Mouse (Mus musculus): ENCODE measurements at regions not wholly inside any gene's neighbourhood (a gene's known extent, or its start where the extent isn't known, plus 50 kb on each side); places are given as distances from the start of the nearest gene placed in this dataset. TPM values are rescaled to one million over a fixed set of nuclear protein-coding genes. Genes with fewer than 3 reads are reported as not detected.

DNA sequence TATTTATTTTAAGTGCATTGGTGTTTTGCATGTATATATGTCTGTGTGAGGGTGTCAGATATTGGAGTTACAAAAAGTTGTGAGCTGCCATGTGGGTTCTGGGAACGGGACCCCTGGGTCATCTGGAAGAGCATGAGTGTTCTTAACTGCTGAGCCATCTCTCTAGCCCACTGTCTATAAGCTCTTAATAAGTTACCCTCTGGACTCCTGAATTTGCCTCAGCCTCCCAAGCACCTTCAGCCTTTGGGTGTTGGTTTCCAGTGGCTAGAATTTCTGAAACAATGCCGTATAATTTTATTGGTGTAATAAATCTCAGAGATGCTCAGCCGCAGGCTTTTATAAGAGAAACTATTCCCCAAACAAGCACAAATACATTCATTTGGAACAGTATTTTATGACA, 75.0 kb downstream of the Nat3 start:
- peak; percentile 42; the same call in 1 of the 2 replicates for ATAC-seq (ENCODE audit: low FRiP score, low TSS enrichment)
- Histone ChIP-seq H3K27me3 (ENCODE audit: insufficient read depth, low read length) (no peaks in the 10 kb centered on the region), H3K9me3 (ENCODE audit: low read length) (peaks cover 4% of the 10 kb centered on the region; the same call in 1 of the 2 replicates), H3K4me2 (replicated peaks; ENCODE audit: low read depth, low read length) (no peak overlapping the region), H3K4me1 (ENCODE audit: insufficient read depth, low read length) (no peaks in the 10 kb centered on the region), H3K36me3 (ENCODE audit: insufficient read depth, low read length) (no peaks in the 10 kb centered on the region), H3K9ac (replicated peaks; ENCODE audit: low read length) (no peak overlapping the region), H3K27ac (ENCODE audit: low read length) (no peak overlapping the region), H3K4me3 (ENCODE audit: low read length) (no peak overlapping the region)
- 24% methylated on average over 3 of the region's 3 CpGs for WGBS

DNA sequence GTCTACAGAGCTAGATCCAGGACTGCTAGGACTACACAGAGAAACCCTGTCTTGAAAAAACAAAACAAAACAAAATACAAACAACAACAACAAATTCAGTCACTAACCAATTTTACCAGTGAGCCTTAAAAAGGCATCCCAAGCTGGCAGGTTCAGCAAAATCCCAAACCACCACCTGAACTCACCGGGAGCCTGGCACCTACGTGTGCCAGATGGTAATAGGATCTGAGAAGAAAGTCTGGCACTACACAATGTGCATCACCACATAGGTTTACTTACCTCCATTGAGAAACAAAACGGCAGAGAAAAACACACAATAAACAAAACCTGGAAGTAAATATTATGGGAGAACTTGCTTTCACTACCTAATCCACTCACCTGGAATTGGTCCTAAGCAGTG, 98.6 kb downstream of the Nat3 start:
- H3K27me3 ChIP-seq (ENCODE audit: insufficient read depth, low read length), result no peaks in the 10 kb centered on the region
- H3K4me3 ChIP-seq (ENCODE audit: low read length), result no peak overlapping the region
- H3K9ac ChIP-seq (replicated peaks; ENCODE audit: low read length), result no peak overlapping the region
- no peak overlapping the region for H3K27ac ChIP-seq (ENCODE audit: low read length)
- H3K36me3 ChIP-seq (ENCODE audit: insufficient read depth, low read length), result no peaks in the 10 kb centered on the region
- H3K9me3 ChIP-seq (ENCODE audit: low read length), result no peaks in the 10 kb centered on the region
- no peak overlapping the region for H3K4me2 ChIP-seq (replicated peaks; ENCODE audit: low read depth, low read length)
- no peaks in the 10 kb centered on the region for H3K4me1 ChIP-seq (ENCODE audit: insufficient read depth, low read length)
- 90% methylated on average over 3 of the region's 3 CpGs for WGBS
- ATAC-seq (ENCODE audit: low FRiP score, low TSS enrichment), result no peak

DNA sequence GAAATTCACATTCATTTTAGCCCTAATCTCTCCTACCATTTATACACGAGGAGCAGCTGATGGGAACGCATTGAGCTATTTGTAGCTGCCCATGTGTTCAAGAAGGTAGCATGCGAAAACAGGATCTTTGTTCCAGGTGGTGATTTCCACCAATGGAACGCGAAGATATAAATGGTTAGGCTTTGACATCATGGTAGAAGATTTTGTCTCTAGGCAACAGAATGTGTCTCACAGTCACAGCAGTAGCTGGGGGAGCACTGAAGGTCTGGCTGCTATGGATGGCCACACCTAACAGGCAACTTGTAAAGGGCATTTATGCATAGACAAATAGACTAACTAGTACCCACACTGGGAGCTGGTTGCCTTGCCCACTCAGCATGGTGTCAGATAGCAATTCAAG, 108.0 kb downstream of the Nat3 start:
- H3K4me2 ChIP-seq (replicated peaks; ENCODE audit: low read depth, low read length), result no peak overlapping the region
- no peaks in the 10 kb centered on the region for H3K4me1 ChIP-seq (ENCODE audit: insufficient read depth, low read length)
- no peaks in the 10 kb centered on the region for H3K9me3 ChIP-seq (ENCODE audit: low read length)
- H3K9ac ChIP-seq (replicated peaks; ENCODE audit: low read length), result no peak overlapping the region
- no peaks in the 10 kb centered on the region for H3K36me3 ChIP-seq (ENCODE audit: insufficient read depth, low read length)
- no peak overlapping the region for H3K4me3 ChIP-seq (ENCODE audit: low read length)
- no peak for ATAC-seq (ENCODE audit: low FRiP score, low TSS enrichment)
- no peak overlapping the region for H3K27ac ChIP-seq (ENCODE audit: low read length)
- no peaks in the 10 kb centered on the region for H3K27me3 ChIP-seq (ENCODE audit: insufficient read depth, low read length)
- WGBS, result 91% methylated on average over 5 of the region's 5 CpGs

DNA sequence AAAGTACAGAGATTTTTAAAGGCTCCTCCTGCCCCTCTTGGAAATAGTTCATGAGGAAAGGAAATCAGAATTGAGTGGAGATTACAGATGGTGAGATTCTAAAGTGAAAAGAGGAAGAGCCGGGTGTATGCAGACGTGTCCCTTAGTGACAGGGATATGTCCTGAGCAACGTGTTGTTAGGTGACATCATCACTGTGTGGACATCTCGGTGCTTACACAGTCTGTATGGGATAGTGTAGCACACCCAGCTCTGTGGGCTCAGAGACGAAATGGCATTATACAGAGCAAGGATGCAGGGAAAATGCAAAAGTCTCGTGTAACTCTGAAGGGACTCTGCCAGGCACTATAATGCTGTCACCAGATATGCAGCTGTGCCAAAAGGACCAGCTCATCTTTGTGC, 108.6 kb downstream of the Nat3 start:
- no peak for ATAC-seq (ENCODE audit: low FRiP score, low TSS enrichment)
- Histone ChIP-seq H3K36me3 (ENCODE audit: insufficient read depth, low read length) (no peaks in the 10 kb centered on the region), H3K9ac (replicated peaks; ENCODE audit: low read length) (no peak overlapping the region), H3K4me3 (ENCODE audit: low read length) (no peak overlapping the region), H3K4me1 (ENCODE audit: insufficient read depth, low read length) (no peaks in the 10 kb centered on the region), H3K9me3 (ENCODE audit: low read length) (no peaks in the 10 kb centered on the region), H3K27ac (ENCODE audit: low read length) (no peak overlapping the region), H3K27me3 (ENCODE audit: insufficient read depth, low read length) (no peaks in the 10 kb centered on the region), H3K4me2 (replicated peaks; ENCODE audit: low read depth, low read length) (no peak overlapping the region)
- WGBS, result 74% methylated on average over 6 of the region's 6 CpGs

Small RNA genes in the stretch of these regions (microRNA-seq; reads per million reads assigned to microRNA genes)
- not detected for gene Gm44391
